1 mouse cellular context compared by ENCODE assay signal in the genomic region with DNA sequence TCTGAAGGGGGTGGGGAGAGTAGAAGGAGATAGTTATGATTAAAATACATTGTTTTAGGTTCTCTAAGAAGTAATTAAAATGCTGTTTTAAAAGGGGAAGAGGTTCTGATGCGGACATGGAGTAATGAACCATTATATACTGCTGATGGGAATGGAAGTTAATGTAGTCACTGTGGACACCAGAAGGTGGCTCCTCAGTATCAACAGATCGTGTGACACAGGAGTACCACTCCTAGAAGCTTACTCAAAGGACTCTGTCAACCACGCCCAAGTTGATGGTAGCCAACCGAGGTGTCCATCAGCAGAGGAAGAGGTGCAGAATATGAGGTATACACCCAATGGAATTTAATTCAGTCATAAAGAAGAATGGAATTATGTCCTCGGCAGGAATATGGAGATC.
A peak's percentile ranks its signal among the peaks of the same experiment; 100 is the strongest.
TF ChIP-seq lines count a peak whose summit lies in the region.

No protein-coding gene starts in this region.

TF ChIP-seq in MEL, 35 proteins besides CTCF, POLR2A, EP300 and RAD21 (continued from another document):
- no peak for TF ChIP-seq MAFK (IDR thresholded peaks at IDR 0.05; ENCODE audit: borderline replicate concordance, low read depth, low read length)
- peak; percentile 52 for TF ChIP-seq SMC3 (IDR thresholded peaks at IDR 0.05; ENCODE audit: low read depth, low read length)
